Mouse (Mus musculus) kidney, adult 10 weeks (tissue): ENCODE results near the gene Gm10487. TPM values are rescaled to one million over a fixed set of nuclear protein-coding genes. Genes with fewer than 3 reads are reported as not detected.

Experiments used
- polyA plus RNA-seq: library from polyadenylated mRNA; stranded (reverse); fragments of 350-450 nt; fragmentation: Illumina TruSeq; extraction: RNeasy Lipid Tissue Mini Kit (QIAGEN cat#74804); gene quantifications from one replicate; pipeline ENCODE4 v1.2.3, GENCODE M21; 2014; ENCODE audit warnings: low read depth, low replicate concordance

The Gm10487 gene
- not detected for polyA plus RNA-seq

DNA sequence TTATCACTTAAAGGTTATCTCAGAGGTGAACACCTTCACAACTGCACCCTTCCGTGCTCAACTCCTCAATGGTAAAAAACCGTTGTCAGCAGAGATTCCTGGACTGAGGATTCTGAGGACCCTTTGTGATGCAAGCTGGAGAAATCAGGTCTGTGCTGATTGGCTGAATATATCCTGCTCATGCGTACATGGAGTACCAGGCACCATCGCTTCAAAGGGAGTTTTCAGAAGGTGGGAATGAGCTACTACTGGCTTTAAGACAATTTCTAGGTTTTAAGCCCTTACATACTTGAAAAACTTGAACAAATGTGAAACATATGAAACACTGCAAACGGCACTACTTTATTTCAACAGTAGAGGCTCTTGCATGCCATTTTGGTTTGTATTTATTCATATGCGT, at the start of gene Gm10487:
TSS of gene Gm10487 (minus strand) at position 101 of the 400 bp plus-strand sequence.

